Mouse (Mus musculus) stomach, embryonic 14.5 days (tissue): Measurements from ENCODE around the gene Ky. TPM values are rescaled to one million over a fixed set of nuclear protein-coding genes. Genes with fewer than 3 reads are reported as not detected.

ENCODE experiments used
- ATAC-seq: fragments of 200-750 bp; cut with Nextera tagmentation; 2 replicates; pipeline ENCODE4 v1.8.0; 2017; ENCODE audit warnings: low read depth, moderate TSS enrichment; ENCODE audit not compliant: insufficient number of reproducible peaks, insufficient read depth, low FRiP score
- H3K27ac ChIP-seq: fragments of 300-500 bp; sonication (generic); 2 replicates; pipeline ENCODE4 v1.5.1; 2014; ENCODE audit warnings: mild to moderate bottlenecking, low read length, moderate library complexity, mixed read lengths
- H3K27me3 ChIP-seq: fragments of 300-500 bp; sonication (generic); 2 replicates; pipeline ENCODE4 v1.6.1; 2014; ENCODE audit warnings: low read length, control low read depth, mixed read lengths; ENCODE audit not compliant: control insufficient read depth, insufficient read depth
- H3K36me3 ChIP-seq: fragments of 300-500 bp; sonication (generic); 2 replicates; pipeline ENCODE4 v1.6.1; 2014; ENCODE audit warnings: mild to moderate bottlenecking, control low read depth, low read length, moderate library complexity, mixed read lengths; ENCODE audit not compliant: control insufficient read depth, insufficient read depth
- H3K4me1 ChIP-seq: fragments of 300-500 bp; sonication (generic); 2 replicates; pipeline ENCODE4 v1.6.1; 2014; ENCODE audit warnings: low read length, control low read depth, mixed read lengths; ENCODE audit not compliant: control insufficient read depth, insufficient read depth
- H3K4me2 ChIP-seq: fragments of 300-500 bp; sonication (generic); replicated peaks from 2 replicates; pipeline ENCODE4 v1.6.1; 2014; ENCODE audit warnings: low read depth, low read length, control low read depth
- H3K4me3 ChIP-seq: fragments of 300-500 bp; sonication (generic); 2 replicates; pipeline ENCODE4 v1.5.1; 2014; ENCODE audit warnings: low read depth, low read length, control low read depth
- H3K9ac ChIP-seq: fragments of 300-500 bp; sonication (generic); replicated peaks from 2 replicates; pipeline ENCODE4 v1.6.1; 2014; ENCODE audit warnings: low read depth, mild to moderate bottlenecking, control low read depth, low read length, moderate library complexity, mixed read lengths
- H3K9me3 ChIP-seq: fragments of 300-500 bp; sonication (generic); 2 replicates; pipeline ENCODE4 v1.6.1; 2016; ENCODE audit warnings: low read depth, low read length, control low read depth; ENCODE audit not compliant: control insufficient read depth
- WGBS: fragments of 180-500 bp; shearing (Covaris S2); extraction: QIAGEN DNeasy Blood & Tissue Kit; methylation state at CpG from one replicate; pipeline ENCODE4 v1.1.7; 2014; 5-methylcytosine and 5-hydroxymethylcytosine counted together
- polyA plus RNA-seq: library from polyadenylated mRNA; unstranded; fragments of >200 nt; fragmentation: Nextera tagmentation; extraction: Ambion mirVana; gene quantifications from 2 replicates; pipeline ENCODE4 v1.2.1, GENCODE M21; 2014

Gene Ky
- polyA plus RNA-seq, 1 experiment from 2014 or later: 0.06 TPM

GRCm38 (mm10) chr9:102541666-102542065 is 36.1 kb downstream of the Ky start:
- H3K9ac ChIP-seq: no peak overlapping the region
- no peak overlapping the region for H3K4me3 ChIP-seq
- no peaks in the 10 kb centered on the region for H3K27me3 ChIP-seq
- no peaks in the 10 kb centered on the region for H3K36me3 ChIP-seq
- H3K9me3 ChIP-seq: no peaks in the 10 kb centered on the region
- no peaks in the 10 kb centered on the region for H3K4me1 ChIP-seq
- no peak overlapping the region for H3K4me2 ChIP-seq
- WGBS: 89% methylated on average over 10 of the region's 10 CpGs
- no peak overlapping the region for H3K27ac ChIP-seq
- no peak for ATAC-seq

GRCm38 (mm10) chr9:102542540-102542939 is 37.0 kb downstream of the Ky start:
- Histone ChIP-seq H3K9me3 (no peaks in the 10 kb centered on the region), H3K27ac (no peak overlapping the region), H3K4me3 (no peak overlapping the region), H3K36me3 (no peaks in the 10 kb centered on the region), H3K27me3 (no peaks in the 10 kb centered on the region), H3K9ac (no peak overlapping the region), H3K4me1 (no peaks in the 10 kb centered on the region), H3K4me2 (no peak overlapping the region)
- ATAC-seq: no peak
- WGBS: 67% methylated on average over 8 of the region's 8 CpGs

- no peaks in the 10 kb centered on the region for H3K9me3 ChIP-seq
- WGBS: 70% methylated on average over 2 of the region's 2 CpGs
- no peak overlapping the region for H3K4me3 ChIP-seq
- no peak overlapping the region for H3K4me2 ChIP-seq
- no peak overlapping the region for H3K27ac ChIP-seq
- ATAC-seq: no peak
- no peak overlapping the region for H3K9ac ChIP-seq
- H3K27me3 ChIP-seq: no peaks in the 10 kb centered on the region
- no peaks in the 10 kb centered on the region for H3K4me1 ChIP-seq
- no peaks in the 10 kb centered on the region for H3K36me3 ChIP-seq
These were observed 38.2 kb downstream of the Ky start for GRCm38 (mm10) chr9:102543761-102544115.

DNA sequence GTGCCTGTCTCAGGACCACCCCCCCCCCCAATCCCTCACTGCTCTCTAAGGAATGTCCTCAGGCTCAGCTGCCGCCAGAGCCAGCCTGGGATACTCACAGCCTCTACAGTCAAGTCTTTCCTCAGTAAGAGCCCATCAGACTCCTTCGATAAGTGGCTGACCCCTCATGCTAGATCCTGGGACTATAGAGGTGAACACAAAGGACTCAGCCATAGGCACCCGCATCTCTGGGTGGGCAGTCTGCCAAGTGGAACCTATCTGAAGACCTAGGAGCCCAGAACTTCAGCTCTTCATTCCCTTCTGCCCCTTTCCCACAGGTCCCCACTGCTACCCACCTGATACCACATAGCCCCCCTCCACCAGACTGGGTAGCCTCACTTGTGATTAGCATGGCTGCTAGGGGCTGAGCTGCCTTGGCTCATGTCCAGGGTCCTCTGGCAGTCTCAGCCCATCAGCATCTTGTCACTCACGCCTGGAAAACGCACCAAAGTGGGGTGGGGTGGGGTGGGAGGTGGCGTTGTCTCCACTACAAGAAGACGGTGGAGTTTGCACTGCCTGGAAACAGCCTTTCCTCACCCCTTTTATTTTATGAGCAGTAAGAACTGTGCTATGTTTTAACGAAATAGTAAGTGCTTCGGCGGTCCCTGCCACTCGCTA is 38.7 kb downstream of the Ky start:
- H3K4me3 ChIP-seq: peak overlapping the region; percentile 19; the same call in 1 of the 2 replicates
- peak overlapping the region; percentile 45 for H3K4me2 ChIP-seq
- no peak overlapping the region for H3K9ac ChIP-seq
- no peak overlapping the region for H3K27ac ChIP-seq
- no peaks in the 10 kb centered on the region for H3K36me3 ChIP-seq
- ATAC-seq: peak; percentile 54; the same call in 1 of the 2 replicates
- WGBS: 20% methylated on average over 11 of the region's 11 CpGs
- no peaks in the 10 kb centered on the region for H3K27me3 ChIP-seq
- no peaks in the 10 kb centered on the region for H3K9me3 ChIP-seq
- H3K4me1 ChIP-seq: no peaks in the 10 kb centered on the region

DNA sequence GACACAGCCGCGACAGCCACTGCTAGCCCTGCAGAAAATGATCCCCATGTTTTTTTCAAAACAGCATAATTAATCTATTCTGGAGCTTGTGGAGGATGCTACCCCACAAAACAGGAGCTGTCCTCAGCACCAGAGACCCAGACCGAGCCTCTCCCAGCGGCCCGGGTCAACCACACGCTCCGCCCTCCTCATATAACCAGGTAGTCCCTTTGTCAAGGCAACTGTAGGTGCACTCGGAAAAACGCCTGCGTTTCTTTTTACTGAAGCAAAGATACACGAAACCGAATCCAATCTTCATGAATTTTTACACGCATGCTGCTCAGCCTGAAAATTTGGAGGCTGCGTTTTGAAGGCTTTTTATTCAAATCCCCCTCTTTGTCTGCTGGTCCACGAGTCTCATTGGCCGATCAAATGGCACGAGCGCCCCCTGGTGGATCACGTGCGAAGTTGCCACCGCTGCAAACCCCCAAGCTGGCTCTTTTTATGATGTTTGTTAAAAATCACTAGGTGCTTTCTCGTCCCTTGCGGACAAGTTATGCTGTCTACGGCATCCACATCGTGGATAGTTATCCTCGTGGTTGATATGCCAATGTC is 39.3 kb downstream of the Ky start:
- peak; percentile 63; the same call in 1 of the 2 replicates for ATAC-seq
- no peaks in the 10 kb centered on the region for H3K27me3 ChIP-seq
- no peaks in the 10 kb centered on the region for H3K4me1 ChIP-seq
- H3K9ac ChIP-seq: no peak overlapping the region
- H3K27ac ChIP-seq: no peak overlapping the region
- H3K4me3 ChIP-seq: peak overlapping the region; percentile 19
- WGBS: under 1% methylated on average over 26 of the region's 26 CpGs
- no peaks in the 10 kb centered on the region for H3K9me3 ChIP-seq
- no peaks in the 10 kb centered on the region for H3K36me3 ChIP-seq
- peak overlapping the region; percentile 45 for H3K4me2 ChIP-seq

- ATAC-seq: no peak
- WGBS: 38% methylated on average over 22 of the region's 22 CpGs
- Histone ChIP-seq H3K9me3 (no peaks in the 10 kb centered on the region), H3K4me1 (no peaks in the 10 kb centered on the region), H3K27ac (no peak overlapping the region), H3K4me3 (no peak overlapping the region), H3K9ac (no peak overlapping the region), H3K4me2 (peak overlapping the region; percentile 45), H3K36me3 (no peaks in the 10 kb centered on the region), H3K27me3 (no peaks in the 10 kb centered on the region)
These were observed 40.1 kb downstream of the Ky start for GRCm38 (mm10) chr9:102545406-102546255.

- H3K27ac ChIP-seq: no peak overlapping the region
- no peaks in the 10 kb centered on the region for H3K9me3 ChIP-seq
- H3K4me1 ChIP-seq: no peaks in the 10 kb centered on the region
- no peak overlapping the region for H3K9ac ChIP-seq
- 65% methylated on average over 20 of the region's 20 CpGs for WGBS
- no peaks in the 10 kb centered on the region for H3K27me3 ChIP-seq
- ATAC-seq: no peak
- no peaks in the 10 kb centered on the region for H3K36me3 ChIP-seq
- H3K4me2 ChIP-seq: no peak overlapping the region
- H3K4me3 ChIP-seq: no peak overlapping the region
These were observed 40.9 kb downstream of the Ky start for GRCm38 (mm10) chr9:102546256-102547027.

- Histone ChIP-seq H3K4me1 (no peaks in the 10 kb centered on the region), H3K9ac (no peak overlapping the region), H3K27ac (no peak overlapping the region), H3K4me2 (no peak overlapping the region), H3K4me3 (no peak overlapping the region), H3K9me3 (no peaks in the 10 kb centered on the region), H3K36me3 (no peaks in the 10 kb centered on the region), H3K27me3 (no peaks in the 10 kb centered on the region)
- ATAC-seq: no peak
- 72% methylated on average over 7 of the region's 7 CpGs for WGBS
These were observed 41.4 kb downstream of the Ky start for GRCm38 (mm10) chr9:102547028-102547354.
